Mouse (Mus musculus) G1E (cell line): ENCODE data around the gene Tmem45a. TPM values are rescaled to one million over a fixed set of nuclear protein-coding genes. Genes with fewer than 3 reads are reported as not detected.
A peak's percentile ranks its signal among the peaks of the same experiment; 100 is the strongest.

ENCODE experiments used
- ATAC-seq: 2 replicates; pipeline ENCODE4 v1.8.0; 2016; ENCODE audit warnings: mild to moderate bottlenecking; ENCODE audit not compliant: insufficient number of reproducible peaks, poor library complexity, low FRiP score, severe bottlenecking; ENCODE audit errors: extremely low read depth
- DNase-seq: peaks from one replicate; pipeline ENCODE4 v3.0.0; 2012; ENCODE audit warnings: low spot score
- H3K27me3 ChIP-seq: 2 replicates; pipeline ENCODE4 v1.6.1; 2012; ENCODE audit warnings: mild to moderate bottlenecking, low read length, inconsistent platforms; ENCODE audit not compliant: insufficient read depth
- H3K36me3 ChIP-seq: replicated peaks from 2 replicates; pipeline ENCODE3; 2012; ENCODE audit warnings: mild to moderate bottlenecking, inconsistent platforms
- H3K4me1 ChIP-seq: 2 replicates; pipeline ENCODE4 v1.6.1; 2012; ENCODE audit warnings: low read depth, low read length, inconsistent platforms, mixed read lengths; ENCODE audit not compliant: insufficient read depth
- H3K4me3 ChIP-seq: 2 replicates; pipeline ENCODE4 v1.5.1; 2012; ENCODE audit warnings: low read depth, mild to moderate bottlenecking, inconsistent platforms, low read length, moderate library complexity, mixed read lengths
- H3K9me3 ChIP-seq: replicated peaks from 2 replicates; pipeline ENCODE4 v1.6.1; 2012; ENCODE audit warnings: inconsistent platforms
- CTCF ChIP-seq: IDR thresholded peaks from 2 replicates; pipeline ENCODE4 v1.5.1; 2012; ENCODE audit warnings: low read depth, low read length, inconsistent platforms, mixed read lengths
- GATA1 ChIP-seq: IDR thresholded peaks from 2 replicates; pipeline ENCODE4 v1.6.1; 2012; ENCODE audit warnings: borderline replicate concordance, low read length, inconsistent platforms, mixed read lengths
- GATA2 ChIP-seq: IDR thresholded peaks from 2 replicates; pipeline ENCODE4 v1.6.1; 2012; ENCODE audit warnings: low read depth, low read length, inconsistent platforms, borderline replicate concordance
- POLR2AphosphoS5 ChIP-seq: IDR thresholded peaks from 2 replicates; pipeline ENCODE4 v1.6.1; 2012; ENCODE audit warnings: low read depth, low read length, inconsistent platforms; ENCODE audit not compliant: insufficient replicate concordance
- TAL1 ChIP-seq: conservative IDR thresholded peaks from 2 replicates; pipeline ENCODE4 v1.6.1; 2012; ENCODE audit warnings: low read depth, low read length, inconsistent platforms, mixed read lengths
- polyA plus RNA-seq: library from polyadenylated mRNA; stranded (reverse); fragments of >175 nt; gene quantifications from 2 replicates; pipeline ENCODE4 v1.2.3, GENCODE M21; 2012
- total RNA-seq, 2 experiments: library from RNA; stranded (forward) in 1 of 2; stranded (reverse) in 1 of 2; fragments of 200-1000 nt in 1 of 2; fragments of >200 nt in 1 of 2; fragmentation: Nextera tagmentation in 1 of 2; gene quantifications; 2 replicates each; pipeline ENCODE4 v1.2.3; 2014 to 2017

Gene Tmem45a
- total and polyA plus RNA-seq, 3 experiments = 0.44 TPM; not detected in 2

DNA sequence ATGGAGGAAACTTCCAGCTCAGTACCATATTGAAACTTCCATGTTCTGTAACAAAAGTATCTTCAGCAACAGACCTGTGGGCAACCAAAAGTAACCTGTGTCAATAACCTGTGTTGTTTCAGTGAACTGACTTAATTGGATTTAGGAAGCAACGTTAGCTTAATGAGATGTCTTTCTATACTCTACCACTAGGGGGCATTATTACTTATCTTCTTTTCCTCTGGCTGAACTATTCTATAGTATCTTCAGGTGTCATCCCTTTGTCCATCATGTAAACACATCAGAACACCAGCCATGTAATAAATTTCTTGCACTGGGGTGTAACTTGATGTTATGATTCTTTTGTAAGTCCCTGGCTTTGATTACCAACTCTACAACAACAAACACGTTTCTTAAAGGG, 85.5 kb downstream of the Tmem45a start:
- H3K4me1 ChIP-seq = peaks cover 77% of the 10 kb centered on the region
- TF ChIP-seq POLR2AphosphoS5 = no peak
- no peak for TF ChIP-seq GATA2
- TF ChIP-seq TAL1 = no peak
- no peak; the same call in 1 of the 2 replicates for TF ChIP-seq CTCF
- TF ChIP-seq GATA1 = no peak
- DNase-seq (no peak), ATAC-seq (no peak)
- H3K27me3 ChIP-seq = no peaks in the 10 kb centered on the region
- no peaks in the 10 kb centered on the region for H3K36me3 ChIP-seq
- no peaks in the 10 kb centered on the region for H3K9me3 ChIP-seq
- no peak overlapping the region; the same call in 1 of the 2 replicates for H3K4me3 ChIP-seq

- ATAC-seq (no peak), DNase-seq (no peak)
- peaks cover 81% of the 10 kb centered on the region for H3K4me1 ChIP-seq
- no peaks in the 10 kb centered on the region; the same call in 1 of the 2 replicates for H3K27me3 ChIP-seq
- TF ChIP-seq GATA2 (no peak), CTCF (no peak), POLR2AphosphoS5 (no peak), TAL1 (no peak)
- H3K9me3 ChIP-seq = no peaks in the 10 kb centered on the region
- H3K36me3 ChIP-seq = no peaks in the 10 kb centered on the region
- H3K4me3 ChIP-seq = no peak overlapping the region; the same call in 1 of the 2 replicates
Measured at GRCm38 (mm10) chr16:56799541-56800029, 86.4 kb downstream of the Tmem45a start.

DNA sequence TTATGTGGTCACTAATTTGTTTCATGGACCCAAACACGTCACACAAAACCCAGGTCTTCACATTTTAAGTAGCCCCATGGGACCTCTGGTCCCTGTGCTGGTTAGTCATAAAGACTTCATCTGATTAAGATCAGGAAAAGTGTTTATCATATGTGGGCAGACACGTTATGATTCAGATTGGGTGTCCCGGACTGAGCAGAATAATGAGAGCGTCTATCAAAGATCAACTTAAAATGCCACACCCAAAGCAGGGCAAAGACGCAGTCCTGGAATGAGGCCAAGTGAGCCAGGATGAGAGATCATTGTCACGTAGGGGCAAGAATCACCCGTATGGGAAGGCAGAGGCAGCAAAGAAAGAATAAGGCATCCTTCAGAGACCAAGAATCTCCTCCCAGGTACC, 87.1 kb downstream of the Tmem45a start:
- Histone ChIP-seq H3K9me3 (no peaks in the 10 kb centered on the region), H3K4me1 (peaks cover 82% of the 10 kb centered on the region), H3K27me3 (peaks cover 3% of the 10 kb centered on the region; the same call in 1 of the 2 replicates), H3K36me3 (no peaks in the 10 kb centered on the region), H3K4me3 (no peak overlapping the region; the same call in 1 of the 2 replicates)
- DNase-seq (no peak), ATAC-seq (0 out of 2 replicates have a peak, but pooled peaks have one; percentile 11)
- TF ChIP-seq POLR2AphosphoS5 = no peak
- no peak for TF ChIP-seq GATA1
- no peak for TF ChIP-seq GATA2
- TF ChIP-seq CTCF = no peak
- no peak for TF ChIP-seq TAL1

- peaks cover 57% of the 10 kb centered on the region for H3K4me1 ChIP-seq
- no peak for DNase-seq
- no peak for TF ChIP-seq GATA1
- TF ChIP-seq POLR2AphosphoS5 = no peak
- no peak for TF ChIP-seq CTCF
- no peak for TF ChIP-seq GATA2
- TF ChIP-seq TAL1 = no peak
- H3K36me3 ChIP-seq = no peaks in the 10 kb centered on the region
- H3K4me3 ChIP-seq = peak within 1 kb of the TSS; percentile 29; the same call in 1 of the 2 replicates
- ATAC-seq = no peak
- peaks cover 3% of the 10 kb centered on the region; the same call in 1 of the 2 replicates for H3K27me3 ChIP-seq
- H3K9me3 ChIP-seq = no peaks in the 10 kb centered on the region
Measured at GRCm38 (mm10) chr16:56795481-56796139, 90.4 kb downstream of the Tmem45a start, which contains the start of gene Adgrg7. TSS of gene Adgrg7 (minus strand) at chr16:56795855.

DNA sequence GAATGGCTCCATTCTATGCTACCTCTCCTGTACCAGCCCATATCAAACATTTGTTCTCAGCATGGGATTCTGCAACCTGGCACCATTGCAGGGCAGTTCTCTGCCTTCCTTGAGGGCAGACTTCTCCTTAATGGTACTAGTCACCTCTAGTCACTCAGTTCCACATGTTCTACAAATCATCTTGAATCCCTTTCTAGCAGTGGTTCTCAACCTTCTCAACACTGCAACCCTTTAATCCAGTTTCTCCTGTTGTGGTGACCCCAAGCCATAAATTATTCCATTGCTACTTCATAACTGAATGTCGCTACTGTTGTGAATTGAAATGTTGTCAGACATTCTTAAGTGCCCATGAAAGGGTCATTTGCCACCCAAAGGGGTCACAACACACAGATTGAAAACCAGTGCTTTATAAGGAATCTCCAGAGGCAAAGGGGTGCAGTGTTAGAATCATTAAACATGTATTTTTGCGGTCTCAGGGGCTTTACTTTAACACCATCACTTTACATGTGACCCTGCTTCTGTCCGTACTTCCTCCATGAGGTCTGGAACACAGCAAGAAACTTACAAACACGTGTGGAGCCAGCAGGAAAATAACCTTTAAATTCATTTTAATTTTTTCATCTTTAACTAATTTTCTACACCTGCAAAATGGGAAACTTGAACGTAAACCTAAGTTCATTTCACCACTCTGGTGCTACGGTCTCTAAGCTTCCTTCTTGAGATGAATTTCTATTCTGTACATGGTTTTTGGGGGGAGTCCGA, 91.4 kb downstream of the Tmem45a start:
- no peak for ATAC-seq
- Histone ChIP-seq H3K4me1 (peaks cover 47% of the 10 kb centered on the region), H3K36me3 (no peaks in the 10 kb centered on the region), H3K4me3 (no peak overlapping the region), H3K27me3 (peaks cover 3% of the 10 kb centered on the region; the same call in 1 of the 2 replicates), H3K9me3 (no peaks in the 10 kb centered on the region)
- TF ChIP-seq GATA2 = no peak
- TF ChIP-seq GATA1 = no peak
- no peak for TF ChIP-seq POLR2AphosphoS5
- no peak for TF ChIP-seq CTCF
- TF ChIP-seq TAL1 = no peak
- no peak for DNase-seq

- DNase-seq (no peak), ATAC-seq (no peak)
- H3K4me1 ChIP-seq = peaks cover 39% of the 10 kb centered on the region
- H3K27me3 ChIP-seq = peaks cover 3% of the 10 kb centered on the region; the same call in 1 of the 2 replicates
- TF ChIP-seq CTCF (no peak), POLR2AphosphoS5 (no peak), GATA2 (no peak), TAL1 (no peak)
- no peaks in the 10 kb centered on the region for H3K36me3 ChIP-seq
- H3K9me3 ChIP-seq = no peaks in the 10 kb centered on the region
- H3K4me3 ChIP-seq = no peak overlapping the region
Measured at GRCm38 (mm10) chr16:56793778-56794177, 92.2 kb downstream of the Tmem45a start.
